Mouse (Mus musculus) heart, adult 2 months (tissue): Measurements from ENCODE around the gene Gm9887. TPM values are rescaled to one million over a fixed set of nuclear protein-coding genes. Genes with fewer than 3 reads are reported as not detected.

ENCODE experiments used
- DNase-seq, 2 experiments: peaks; one replicate each; pipeline ENCODE4 v3.0.0; 2021
- H3K27ac ChIP-seq: fragments of 200-600 bp; 2 replicates; pipeline ENCODE4 v1.8.1; 2022
- H3K27me3 ChIP-seq: fragments of 200-500 bp; 2 replicates; pipeline ENCODE4 v1.6.1; 2012; ENCODE audit warnings: mild to moderate bottlenecking, low read length, inconsistent platforms, mixed read lengths; ENCODE audit not compliant: control insufficient read depth, insufficient read depth
- H3K36me3 ChIP-seq: fragments of 200-500 bp; 2 replicates; pipeline ENCODE4 v1.6.1; 2012; ENCODE audit warnings: low read length, inconsistent platforms; ENCODE audit not compliant: control insufficient read depth, insufficient read depth
- H3K4me1 ChIP-seq: fragments of 200-500 bp; 2 replicates; pipeline ENCODE4 v1.6.1; 2011; ENCODE audit warnings: low read length; ENCODE audit not compliant: control insufficient read depth, insufficient read depth
- H3K4me3 ChIP-seq: fragments of 200-600 bp; 2 replicates; pipeline ENCODE4 v1.8.1; 2022
- H3K79me2 ChIP-seq: fragments of 200-500 bp; replicated peaks from 2 replicates; pipeline ENCODE4 v1.6.1; 2012; ENCODE audit warnings: mild to moderate bottlenecking, inconsistent platforms, low read length, moderate library complexity, mixed read lengths; ENCODE audit not compliant: control insufficient read depth, insufficient read depth
- H3K9ac ChIP-seq: fragments of 200-500 bp; 2 replicates; pipeline ENCODE4 v1.6.1; 2012; ENCODE audit warnings: low read depth, mild to moderate bottlenecking, control low read depth, inconsistent platforms, low read length, mixed read lengths
- CTCF ChIP-seq: fragments of 200-600 bp; IDR thresholded peaks from 2 replicates; pipeline ENCODE4 v1.8.1; 2022; ENCODE audit warnings: antibody characterized with exemption, mild to moderate bottlenecking, moderate library complexity
- EP300 ChIP-seq: fragments of 200-500 bp; IDR thresholded peaks from 2 replicates; pipeline ENCODE4 v1.6.1; 2011; ENCODE audit warnings: low read depth, low read length, control low read depth; ENCODE audit not compliant: insufficient read depth
- POLR2A ChIP-seq: fragments of 200-500 bp; IDR thresholded peaks from 2 replicates; pipeline ENCODE4 v1.6.1; 2011; ENCODE audit warnings: mild to moderate bottlenecking, low read depth, low read length, control low read depth; ENCODE audit not compliant: insufficient read depth
- WGBS: fragments of 180-500 bp; shearing (Covaris S2); methylation state at CpG from one replicate; pipeline ENCODE4 v1.1.7; 2018; 5-methylcytosine and 5-hydroxymethylcytosine counted together
- intact Hi-C: fragments of 180-260 bp; cut with DNase I; formaldehyde crosslinking; loops from one replicate; pipeline ENCODE4 v1.15.1; 2025
- polyA plus RNA-seq: library from polyadenylated mRNA; depleted of rRNA; stranded (reverse); fragments of >200 nt; gene quantifications from 2 replicates; pipeline ENCODE4 v1.2.3, GENCODE M21; 2012
- total RNA-seq, 2 experiments: library from RNA; stranded (reverse); gene quantifications; 2 replicates each; pipeline ENCODE4 v1.2.3; 2021

Gene Gm9887
- total and polyA plus RNA-seq, 3 experiments, result 0.39 to 0.84 (median 0.80) TPM

- peaks cover 6% of the 10 kb centered on the region for H3K4me1 ChIP-seq
- H3K36me3 ChIP-seq, result peaks cover 26% of the 10 kb centered on the region
- TF ChIP-seq EP300, result no peak
- no peak for TF ChIP-seq CTCF
- no peak for TF ChIP-seq POLR2A
- H3K9ac ChIP-seq, result peak overlapping the region; percentile 50
- H3K79me2 ChIP-seq, result peaks cover 5% of the 10 kb centered on the region
- no peak for DNase-seq
- intact Hi-C loops, result loop anchor here (2.0 to 5.0 kb wide), 3 partner anchors 49 to 201 kb away; no protein-coding TSS in a partner anchor
- H3K27ac ChIP-seq, result peak overlapping the region; percentile 100; the same call in 1 of the 2 replicates
- H3K4me3 ChIP-seq, result peak overlapping the region; percentile 87
- 7% methylated on average over 11 of the region's 11 CpGs for WGBS
- no peaks in the 10 kb centered on the region for H3K27me3 ChIP-seq
These were observed 1.9 kb upstream of the Gm9887 start for GRCm38 (mm10) chr12:69373850-69374766.

GRCm38 (mm10) chr12:69372731-69373331 lies 573 bp upstream of the Gm9887 start:
- WGBS, result under 1% methylated on average over 42 of the region's 42 CpGs
- DNase-seq, result no peak
- Histone ChIP-seq H3K4me3 (peak overlapping the region; percentile 87), H3K9ac (peak overlapping the region; percentile 100), H3K27me3 (no peaks in the 10 kb centered on the region), H3K79me2 (peaks cover 5% of the 10 kb centered on the region), H3K27ac (peak overlapping the region; percentile 100), H3K4me1 (peaks cover 4% of the 10 kb centered on the region), H3K36me3 (peaks cover 17% of the 10 kb centered on the region)
- TF ChIP-seq POLR2A (no peak), CTCF (no peak), EP300 (no peak)
- intact Hi-C loops, result loop anchor here (1.0 to 5.0 kb wide), 4 partner anchors 50 to 202 kb away; no protein-coding TSS in a partner anchor

- Histone ChIP-seq H3K79me2 (peaks cover 5% of the 10 kb centered on the region), H3K27me3 (no peaks in the 10 kb centered on the region), H3K4me1 (peaks cover 4% of the 10 kb centered on the region), H3K9ac (peak overlapping the region; percentile 92), H3K36me3 (peaks cover 17% of the 10 kb centered on the region), H3K4me3 (peak overlapping the region; percentile 87), H3K27ac (peak overlapping the region; percentile 100)
- TF ChIP-seq CTCF (peak; percentile 62), POLR2A (peak; percentile 28; the same call in 1 of the 2 replicates), EP300 (0 out of 2 replicates have a peak, but pooled peaks have one; percentile 25)
- WGBS, result under 1% methylated on average over 24 of the region's 24 CpGs
- intact Hi-C loops, result loop anchor here (5.0 kb wide), 1 partner anchor 76 kb away; no protein-coding TSS in a partner anchor
- DNase-seq, result no peak
These were observed 821 bp downstream of the Gm9887 start for GRCm38 (mm10) chr12:69371421-69371853.

GRCm38 (mm10) chr12:69370936-69371335 lies 1.3 kb downstream of the Gm9887 start:
- Histone ChIP-seq H3K79me2 (peaks cover 5% of the 10 kb centered on the region), H3K4me3 (peak overlapping the region; percentile 87), H3K9ac (peak overlapping the region; percentile 92; the same call in 1 of the 2 replicates), H3K27ac (peak overlapping the region; percentile 100), H3K36me3 (peaks cover 14% of the 10 kb centered on the region), H3K4me1 (peaks cover 2% of the 10 kb centered on the region), H3K27me3 (no peaks in the 10 kb centered on the region)
- TF ChIP-seq CTCF, result no peak
- no peak for TF ChIP-seq POLR2A
- TF ChIP-seq EP300, result no peak
- intact Hi-C loops, result loop anchor here (5.0 kb wide), 1 partner anchor 76 kb away; no protein-coding TSS in a partner anchor
- 10% methylated on average over 7 of the region's 7 CpGs for WGBS
- no peak for DNase-seq

- no peaks in the 10 kb centered on the region for H3K36me3 ChIP-seq
- intact Hi-C loops, result loop anchor here (10.0 kb wide), 1 partner anchor 527 kb away; the partner anchor contains the start of genes Atl1 and Map4k5
- peaks cover 1% of the 10 kb centered on the region for H3K4me1 ChIP-seq
- TF ChIP-seq POLR2A, result no peak
- TF ChIP-seq EP300, result no peak
- no peak for TF ChIP-seq CTCF
- no peaks in the 10 kb centered on the region for H3K27me3 ChIP-seq
- H3K9ac ChIP-seq, result no peak overlapping the region
- no peak overlapping the region for H3K27ac ChIP-seq
- H3K79me2 ChIP-seq, result 0 out of 2 replicates have a peak, but pooled peaks cover 1% of the 10 kb centered on the region
- DNase-seq, result no peak
- WGBS, result 75% methylated on average over 2 of the region's 2 CpGs
- no peak overlapping the region for H3K4me3 ChIP-seq
These were observed 4.7 kb downstream of the Gm9887 start for GRCm38 (mm10) chr12:69367557-69367956.
